Mouse (Mus musculus) E14TG2a.4 (cell line): ENCODE measurements around the gene Tm6sf1.

Experiments used
- CTCF ChIP-seq: conservative IDR thresholded peaks from 2 replicates; pipeline ENCODE4 v1.5.1; 2014; ENCODE audit warnings: low read length
- NANOG ChIP-seq: IDR thresholded peaks from 2 replicates; pipeline ENCODE4 v1.6.1; 2014; ENCODE audit warnings: borderline replicate concordance, low read length, mixed read lengths

- TF ChIP-seq CTCF: no peak
- TF ChIP-seq NANOG: no peak
Measured at GRCm38 (mm10) chr7:81881600-81881999, 22.8 kb downstream of the Tm6sf1 start.
